Comparison of ENCODE assay signal across 10 mouse cellular contexts in genomic region chr12:77092741-77093140, GRCm38 (mm10).
DNase-seq lines count a peak whose midpoint lies in the region; ATAC-seq and TF ChIP-seq lines count a peak whose summit lies in the region.
"Had no signal": no experiment of that assay in that cellular context is flagged by ENCODE, and none has a peak within 500 bp of the region (broad histone marks: within the 10 kb centered on the region; RNA-seq: fewer than 3 reads in every experiment).

No protein-coding gene starts in this region.

- TF ChIP-seq POLR2A in thymus, adult 2 months (IDR thresholded peaks at IDR 0.05; ENCODE audit: control insufficient read depth, extremely low read depth, insufficient read depth, low read length, poor library complexity), result no peak

- H3K36me3 ChIP-seq in hindbrain, embryonic 14.5 days (replicated peaks; ENCODE audit: control insufficient read depth, insufficient read depth), result no peaks in the 10 kb centered on the region
- H3K36me3 ChIP-seq in hindbrain, embryonic 11.5 days (ENCODE audit: control insufficient read depth, insufficient read depth, low read length), result no peaks in the 10 kb centered on the region
- no peaks in the 10 kb centered on the region for H3K36me3 ChIP-seq in thymus, adult 2 months (ENCODE audit: control insufficient read depth, insufficient read depth, low read length)
- H3K36me3 ChIP-seq in neural tube, embryonic 15.5 days, result no peaks in the 10 kb centered on the region
- H3K36me3 ChIP-seq: embryonic facial prominence, embryonic 12.5 days had no signal

- no peaks in the 10 kb centered on the region for H3K9me3 ChIP-seq in hindbrain, embryonic 14.5 days (ENCODE audit: control insufficient read depth, low read length)
- H3K9me3 ChIP-seq in hindbrain, embryonic 11.5 days (ENCODE audit: control insufficient read depth, low read length), result no peaks in the 10 kb centered on the region
- no peaks in the 10 kb centered on the region for H3K9me3 ChIP-seq in neural tube, embryonic 15.5 days (replicated peaks)
- H3K9me3 ChIP-seq: embryonic facial prominence, embryonic 12.5 days had no signal

- no peak overlapping the region for H3K9ac ChIP-seq in hindbrain, embryonic 14.5 days
- no peak overlapping the region for H3K9ac ChIP-seq in hindbrain, embryonic 11.5 days (ENCODE audit: low read depth, low read length)
- no peak overlapping the region for H3K9ac ChIP-seq in neural tube, embryonic 15.5 days (replicated peaks)
- H3K9ac ChIP-seq: embryonic facial prominence, embryonic 12.5 days had no signal

- no peaks in the 10 kb centered on the region for H3K4me1 ChIP-seq in hindbrain, embryonic 14.5 days (replicated peaks; ENCODE audit: control insufficient read depth, insufficient read depth, low read length)
- H3K4me1 ChIP-seq in hindbrain, embryonic 11.5 days (replicated peaks; ENCODE audit: control insufficient read depth, insufficient read depth, low read length), result no peaks in the 10 kb centered on the region
- peaks cover 11% of the 10 kb centered on the region for H3K4me1 ChIP-seq in thymus, adult 2 months (replicated peaks; ENCODE audit: control insufficient read depth, insufficient read depth, low read length)
- H3K4me1 ChIP-seq in neural tube, embryonic 15.5 days, result no peaks in the 10 kb centered on the region
- H3K4me1 ChIP-seq: embryonic facial prominence, embryonic 12.5 days had no signal

- H3K27me3 ChIP-seq in hindbrain, embryonic 14.5 days (ENCODE audit: control insufficient read depth, insufficient read depth, low read length), result no peaks in the 10 kb centered on the region
- no peaks in the 10 kb centered on the region for H3K27me3 ChIP-seq in hindbrain, embryonic 11.5 days (ENCODE audit: control insufficient read depth, insufficient read depth, low read length)
- no peaks in the 10 kb centered on the region for H3K27me3 ChIP-seq in thymus, adult 2 months (ENCODE audit: control insufficient read depth, insufficient read depth, low read length)
- no peaks in the 10 kb centered on the region for H3K27me3 ChIP-seq in neural tube, embryonic 15.5 days (replicated peaks)
- H3K27me3 ChIP-seq: embryonic facial prominence, embryonic 12.5 days had no signal

- WGBS in hindbrain, embryonic 14.5 days, result 67% methylated on average over 3 of the region's 3 CpGs
- WGBS in hindbrain, embryonic 11.5 days, result 71% methylated on average over 3 of the region's 3 CpGs
- 46% methylated on average over 3 of the region's 3 CpGs for WGBS in thymus, adult 2 months
- WGBS in neural tube, embryonic 15.5 days, result 59% methylated on average over 3 of the region's 3 CpGs

- peak; percentile 46 for DNase-seq in hindbrain, embryonic 14.5 days (ENCODE audit: low spot score)
- no peak for DNase-seq in hindbrain, embryonic 11.5 days (ENCODE audit: low spot score)
- DNase-seq in MN1 (ENCODE audit: low spot score), result peak; percentile 26
- peak; percentile 25 for DNase-seq in cerebellum, adult 9-11 months
- DNase-seq in layer of hippocampus, postnatal 25 days (ENCODE audit: extremely low spot score in 1 of 2, low spot score in 1 of 2), result peak; percentile 9 to 17
- DNase-seq in thymus, adult 2 months, result no peak
- no peak for DNase-seq in embryo, embryonic 10.5 days (ENCODE audit: low spot score)

- H3K27ac ChIP-seq in hindbrain, embryonic 14.5 days, result no peak overlapping the region
- no peak overlapping the region for H3K27ac ChIP-seq in hindbrain, embryonic 11.5 days (ENCODE audit: low read depth, low read length)
- no peak overlapping the region for H3K27ac ChIP-seq in thymus, adult 2 months (ENCODE audit: control insufficient read depth, insufficient read depth, low read length)
- H3K27ac ChIP-seq in neural tube, embryonic 15.5 days (replicated peaks), result no peak overlapping the region
- H3K27ac ChIP-seq: embryonic facial prominence, embryonic 12.5 days had no signal

- no peak for ATAC-seq in hindbrain, embryonic 14.5 days (ENCODE audit: low FRiP score)
- no peak for ATAC-seq in hindbrain, embryonic 11.5 days (ENCODE audit: low FRiP score)
- ATAC-seq in neural tube, embryonic 15.5 days (ENCODE audit: low FRiP score), result no peak

- no peak overlapping the region for H3K4me2 ChIP-seq in hindbrain, embryonic 14.5 days (replicated peaks)
- H3K4me2 ChIP-seq in hindbrain, embryonic 11.5 days (replicated peaks; ENCODE audit: low read depth, low read length), result no peak overlapping the region
- H3K4me2 ChIP-seq in neural tube, embryonic 15.5 days, result no peak overlapping the region
- H3K4me2 ChIP-seq: embryonic facial prominence, embryonic 12.5 days; midbrain, embryonic 11.5 days had no signal

- TF ChIP-seq CTCF in thymus, adult 2 months (IDR thresholded peaks at IDR 0.05; ENCODE audit: borderline replicate concordance, control insufficient read depth, extremely low read depth, insufficient read depth, low read length, poor library complexity), result no peak

- no peak overlapping the region for H3K4me3 ChIP-seq in hindbrain, embryonic 14.5 days (replicated peaks; ENCODE audit: low read length)
- no peak overlapping the region for H3K4me3 ChIP-seq in hindbrain, embryonic 11.5 days (ENCODE audit: low read depth, low read length)
- no peak overlapping the region for H3K4me3 ChIP-seq in thymus, adult 2 months (ENCODE audit: control insufficient read depth, insufficient read depth, low read length)
- no peak overlapping the region for H3K4me3 ChIP-seq in neural tube, embryonic 15.5 days (replicated peaks)
- H3K4me3 ChIP-seq: embryonic facial prominence, embryonic 12.5 days had no signal

Comparison
In these comparisons a context has a peak if more than half of its experiments do, and no peak if none do; other contexts are left out.
1. DNase-seq: peak in hindbrain, embryonic 14.5 days (single experiment), MN1 (single experiment), cerebellum, adult 9-11 months (single experiment) and layer of hippocampus, postnatal 25 days (2 of 2); none in hindbrain, embryonic 11.5 days (single experiment), thymus, adult 2 months (single experiment) and embryo, embryonic 10.5 days (single experiment).